Mouse (Mus musculus) liver, embryonic 13.5 days (tissue): ENCODE data around the gene Fam129c. TPM values are rescaled to one million over a fixed set of nuclear protein-coding genes. Genes with fewer than 3 reads are reported as not detected.

Experiments used
- ATAC-seq: fragments of 200-750 bp; cut with Nextera tagmentation; 2 replicates; pipeline ENCODE4 v1.8.0; 2017; ENCODE audit warnings: low read depth, mild to moderate bottlenecking, moderate number of reproducible peaks, moderate library complexity
- DNase-seq: peaks from one replicate; pipeline ENCODE4 v3.0.0; 2022
- H3K27ac ChIP-seq: fragments of 300-500 bp; sonication (generic); 2 replicates; pipeline ENCODE4 v1.5.1; 2015; ENCODE audit warnings: moderate library complexity, mild to moderate bottlenecking, inconsistent platforms
- H3K27me3 ChIP-seq: fragments of 300-500 bp; sonication (generic); 2 replicates; pipeline ENCODE4 v1.6.1; 2015; ENCODE audit warnings: mild to moderate bottlenecking, inconsistent platforms
- H3K36me3 ChIP-seq: fragments of 300-500 bp; sonication (generic); 2 replicates; pipeline ENCODE4 v1.6.1; 2015; ENCODE audit warnings: mild to moderate bottlenecking, inconsistent platforms
- H3K4me1 ChIP-seq: fragments of 300-500 bp; sonication (generic); replicated peaks from 2 replicates; pipeline ENCODE4 v1.6.1; 2015; ENCODE audit warnings: inconsistent platforms
- H3K4me2 ChIP-seq: fragments of 300-500 bp; sonication (generic); 2 replicates; pipeline ENCODE4 v1.6.1; 2015; ENCODE audit warnings: inconsistent platforms, mild to moderate bottlenecking, moderate library complexity
- H3K4me3 ChIP-seq: fragments of 300-500 bp; sonication (generic); replicated peaks from 2 replicates; pipeline ENCODE4 v1.5.1; 2015; ENCODE audit warnings: mild to moderate bottlenecking, inconsistent platforms
- H3K9ac ChIP-seq: fragments of 300-500 bp; sonication (generic); 2 replicates; pipeline ENCODE4 v1.6.1; 2015; ENCODE audit warnings: mild to moderate bottlenecking, inconsistent platforms
- H3K9me3 ChIP-seq: fragments of 300-500 bp; sonication (generic); replicated peaks from 2 replicates; pipeline ENCODE4 v1.6.1; 2016; ENCODE audit warnings: inconsistent platforms
- WGBS: fragments of 180-500 bp; shearing (Covaris S2); methylation state at CpG from one replicate; pipeline ENCODE4 v1.1.7; 2015; ENCODE audit not compliant: insufficient replicate concordance; 5-methylcytosine and 5-hydroxymethylcytosine counted together
- polyA plus RNA-seq: library from polyadenylated mRNA; unstranded; fragments of >200 nt; fragmentation: Nextera tagmentation; extraction: Ambion mirVana; gene quantifications from 2 replicates; pipeline ENCODE4 v1.2.1, GENCODE M21; 2015

Gene Fam129c
- polyA plus RNA-seq, 1 experiment from 2014 or later = 0.28 TPM

DNA sequence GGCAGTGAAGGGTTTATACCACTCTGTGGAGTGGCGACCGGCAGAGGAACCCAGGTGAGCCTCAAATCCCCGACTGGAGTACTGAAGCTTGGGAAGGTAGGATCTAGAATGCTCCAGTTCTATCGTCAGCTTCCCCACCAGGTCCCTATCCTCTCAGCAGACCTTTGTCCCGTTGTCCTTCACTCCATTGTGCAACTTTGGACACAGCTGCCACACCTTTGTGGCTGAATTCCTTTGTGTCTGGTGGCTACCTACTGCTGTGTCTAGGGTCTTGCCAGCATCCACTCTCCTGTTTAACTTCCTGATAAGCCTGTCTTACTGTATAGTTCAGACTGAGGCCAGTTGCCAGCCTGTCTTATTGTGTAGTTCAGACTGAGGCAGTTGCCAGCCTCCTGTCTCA is 14.7 kb downstream of the Fam129c start:
- no peak for ATAC-seq
- Histone ChIP-seq H3K36me3 (peaks cover 40% of the 10 kb centered on the region), H3K4me1 (peaks cover 49% of the 10 kb centered on the region), H3K9ac (peak overlapping the region; percentile 91), H3K27me3 (no peaks in the 10 kb centered on the region), H3K27ac (no peak overlapping the region), H3K4me3 (peak overlapping the region; percentile 89), H3K9me3 (no peaks in the 10 kb centered on the region), H3K4me2 (peak overlapping the region; percentile 99)
- 28% methylated on average over 5 of the region's 5 CpGs for WGBS
- DNase-seq = no peak

DNA sequence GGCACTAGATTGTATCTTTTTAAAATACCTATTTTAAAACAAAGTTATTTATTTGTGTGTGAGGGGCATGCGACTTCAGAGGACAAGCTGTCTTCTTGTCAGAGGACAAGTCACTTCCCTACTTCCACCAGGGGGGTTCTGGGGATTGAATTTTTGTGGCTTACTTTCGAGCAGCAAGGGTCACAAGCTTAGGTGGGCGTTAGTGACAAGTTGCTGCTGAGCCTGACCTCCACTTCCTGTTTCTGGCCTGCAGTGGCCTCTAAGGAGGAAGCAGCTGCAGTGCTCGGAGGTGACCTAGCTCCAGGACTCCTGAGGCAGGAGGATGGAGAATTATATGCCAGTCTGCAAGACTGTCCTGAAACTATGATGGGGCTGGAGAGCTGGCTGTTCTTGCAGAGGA is 16.0 kb downstream of the Fam129c start:
- no peak overlapping the region for H3K9ac ChIP-seq
- H3K36me3 ChIP-seq = peaks cover 52% of the 10 kb centered on the region
- no peak for ATAC-seq
- H3K4me3 ChIP-seq = no peak overlapping the region
- H3K4me1 ChIP-seq = peaks cover 49% of the 10 kb centered on the region
- no peak overlapping the region for H3K4me2 ChIP-seq
- no peaks in the 10 kb centered on the region for H3K27me3 ChIP-seq
- H3K27ac ChIP-seq = no peak overlapping the region
- 44% methylated on average over 4 of the region's 4 CpGs for WGBS
- H3K9me3 ChIP-seq = no peaks in the 10 kb centered on the region
- no peak for DNase-seq

DNA sequence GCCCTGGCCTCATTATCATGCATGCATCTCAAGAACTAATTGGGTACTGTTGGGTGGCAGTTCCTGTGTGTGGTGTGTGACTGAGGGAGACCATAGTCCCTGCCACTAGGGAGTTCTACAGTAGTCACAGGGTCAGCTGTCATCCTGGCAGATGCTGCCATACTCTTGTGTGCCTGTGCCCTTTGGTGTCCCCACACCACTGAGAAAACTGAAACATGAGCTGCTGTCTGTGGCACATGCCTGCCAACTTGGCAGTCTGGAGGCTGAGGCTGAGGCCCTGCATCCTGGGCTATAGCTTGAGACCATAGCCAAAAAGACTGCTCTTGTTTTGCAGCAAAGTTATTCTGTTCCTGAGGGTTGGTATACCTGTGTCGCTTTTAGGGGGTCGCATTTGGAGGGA is 22.3 kb downstream of the Fam129c start:
- no peak overlapping the region for H3K9ac ChIP-seq
- H3K27ac ChIP-seq = no peak overlapping the region
- DNase-seq (no peak), ATAC-seq (no peak)
- no peaks in the 10 kb centered on the region for H3K27me3 ChIP-seq
- no peak overlapping the region for H3K4me2 ChIP-seq
- 80% methylated on average over 2 of the region's 2 CpGs for WGBS
- H3K36me3 ChIP-seq = peaks cover 98% of the 10 kb centered on the region
- 0 out of 2 replicates have a peak, but pooled peaks cover 3% of the 10 kb centered on the region for H3K4me1 ChIP-seq
- peaks cover 15% of the 10 kb centered on the region for H3K9me3 ChIP-seq
- no peak overlapping the region for H3K4me3 ChIP-seq

DNA sequence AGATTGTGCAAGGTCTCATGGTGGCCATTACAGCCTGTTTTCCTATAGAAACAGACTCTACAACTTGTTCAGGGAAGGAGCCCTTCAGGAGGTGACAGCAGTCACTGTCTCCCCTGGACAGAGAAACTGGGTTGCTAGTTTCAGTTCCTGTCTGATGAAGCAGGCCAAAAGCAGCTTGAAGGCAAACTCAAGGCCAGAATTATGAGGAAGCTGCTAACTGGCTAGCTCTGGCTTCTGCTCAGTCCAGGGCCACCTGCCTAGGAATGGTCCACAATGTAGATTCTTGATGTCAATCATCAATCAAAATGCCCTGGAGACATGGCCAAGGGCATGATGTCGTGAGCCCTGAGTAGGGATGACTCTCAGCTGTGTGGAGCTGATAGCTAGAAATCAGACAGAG is 27.6 kb downstream of the Fam129c start:
- Histone ChIP-seq H3K4me2 (no peak overlapping the region), H3K27me3 (peaks cover 9% of the 10 kb centered on the region), H3K9ac (no peak overlapping the region), H3K4me3 (no peak overlapping the region), H3K27ac (no peak overlapping the region), H3K9me3 (peaks cover 15% of the 10 kb centered on the region), H3K36me3 (peaks cover 55% of the 10 kb centered on the region), H3K4me1 (peaks cover 28% of the 10 kb centered on the region)
- DNase-seq = no peak
- WGBS = 73% methylated on average over 1 of the region's 1 CpGs
- ATAC-seq = no peak

DNA sequence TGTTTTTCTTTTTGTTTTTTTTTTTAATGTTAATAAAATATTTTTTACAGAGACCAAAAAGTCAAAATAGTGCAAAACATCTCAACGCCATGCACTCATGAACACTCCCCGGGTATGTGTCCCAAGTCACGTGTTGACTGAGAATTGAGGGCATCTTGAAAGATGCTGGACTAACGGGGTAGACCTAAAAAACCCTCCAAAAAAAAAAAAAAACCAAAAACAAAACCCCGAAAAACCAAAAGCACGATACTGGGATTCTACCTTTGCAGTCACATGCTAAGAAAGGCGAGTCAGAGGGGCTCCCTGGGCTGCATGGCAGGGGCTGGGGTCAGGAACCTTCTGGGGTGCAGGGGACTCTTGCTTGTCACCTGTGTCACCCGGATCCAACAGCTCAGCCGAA is 29.3 kb downstream of the Fam129c start:
- Histone ChIP-seq H3K4me2 (no peak overlapping the region), H3K9ac (no peak overlapping the region), H3K36me3 (peaks cover 38% of the 10 kb centered on the region), H3K27ac (no peak overlapping the region), H3K27me3 (peaks cover 25% of the 10 kb centered on the region), H3K4me3 (no peak overlapping the region), H3K4me1 (peaks cover 33% of the 10 kb centered on the region), H3K9me3 (peaks cover 13% of the 10 kb centered on the region)
- DNase-seq (no peak), ATAC-seq (no peak)
- 70% methylated on average over 9 of the region's 9 CpGs for WGBS

DNA sequence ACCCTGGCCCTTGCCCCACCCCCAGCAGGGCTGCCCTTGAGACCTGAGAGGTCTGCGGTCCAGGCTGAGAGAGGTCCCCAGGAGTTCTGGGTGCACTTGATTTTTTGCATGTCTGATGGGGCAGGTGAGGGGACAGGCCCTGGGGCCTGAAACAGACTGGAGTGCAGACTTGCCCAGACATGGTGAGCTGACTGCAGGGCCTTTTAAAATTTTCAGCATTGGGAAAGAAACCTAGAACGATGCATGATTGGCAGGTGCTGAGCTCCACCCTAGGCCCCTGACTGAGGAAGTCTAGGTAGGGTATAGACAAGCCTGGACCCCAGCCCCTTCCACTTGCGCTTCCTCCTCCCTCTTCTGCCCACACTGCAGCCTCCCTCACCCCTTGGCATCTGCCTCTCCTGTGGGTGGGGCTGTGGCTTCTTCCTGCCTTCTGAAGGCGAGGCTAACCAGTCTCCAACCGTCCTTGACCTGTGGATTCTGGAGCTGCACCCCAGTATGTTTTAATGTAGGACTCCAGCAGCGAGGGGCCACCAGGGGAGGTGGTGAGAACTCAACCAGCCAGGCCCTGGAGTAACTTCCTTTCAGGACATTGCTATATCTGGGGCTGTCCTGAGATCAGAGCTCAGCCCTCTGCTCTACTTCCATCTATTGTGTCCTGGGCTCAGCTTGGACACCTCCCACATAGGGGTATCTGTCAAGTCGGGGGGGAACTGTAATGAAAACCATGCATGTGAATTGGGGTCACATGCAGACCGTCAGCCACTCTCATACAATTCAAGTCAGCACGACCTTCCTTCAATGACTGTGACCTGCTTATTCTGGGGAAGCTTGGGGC is 30.0 kb downstream of the Fam129c start:
- Histone ChIP-seq H3K27me3 (peaks cover 29% of the 10 kb centered on the region), H3K9me3 (peaks cover 6% of the 10 kb centered on the region), H3K4me1 (peaks cover 34% of the 10 kb centered on the region), H3K9ac (no peak overlapping the region), H3K36me3 (peaks cover 31% of the 10 kb centered on the region), H3K4me2 (no peak overlapping the region), H3K27ac (peak overlapping the region; percentile 26; the same call in 1 of the 2 replicates), H3K4me3 (no peak overlapping the region)
- DNase-seq (no peak), ATAC-seq (no peak)
- 31% methylated on average over 9 of the region's 9 CpGs for WGBS

DNA sequence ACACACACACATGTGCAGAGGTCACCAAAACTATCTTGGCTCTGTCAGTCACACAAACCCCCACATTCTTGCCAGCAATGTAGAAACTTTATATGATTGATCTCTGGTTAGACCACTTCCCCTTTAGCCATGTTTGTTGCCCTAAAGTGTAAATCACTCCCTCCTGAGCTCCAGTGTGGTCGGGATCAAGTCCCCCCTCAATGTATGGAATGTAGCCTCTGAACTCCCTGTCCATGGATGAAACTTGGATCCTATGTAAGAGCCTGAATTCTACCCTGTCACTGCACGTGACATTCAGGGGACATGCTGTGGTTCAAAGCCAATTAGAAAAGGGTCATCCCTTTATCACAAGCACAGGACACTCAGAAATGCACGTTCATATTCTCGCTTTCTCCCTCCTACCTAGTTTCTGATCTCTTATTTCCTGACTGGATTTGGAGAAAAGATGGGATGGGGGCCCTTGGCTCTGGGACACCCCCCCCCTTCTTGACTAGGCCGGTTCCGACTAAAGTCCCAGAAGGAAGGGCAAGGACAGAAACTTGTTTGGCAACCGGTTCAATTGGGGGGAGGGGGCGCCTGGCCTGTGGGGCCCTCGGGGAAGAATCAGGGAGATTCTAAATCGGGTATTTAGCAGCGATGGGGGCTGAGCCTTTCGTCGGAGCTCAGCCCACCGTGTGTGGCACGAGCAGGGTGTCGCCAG is 31.1 kb downstream of the Fam129c start:
- peak overlapping the region; percentile 69 for H3K9ac ChIP-seq
- ATAC-seq (no peak), DNase-seq (no peak)
- H3K4me3 ChIP-seq = peak overlapping the region; percentile 62
- H3K36me3 ChIP-seq = peaks cover 20% of the 10 kb centered on the region
- WGBS = 5% methylated on average over 16 of the region's 16 CpGs
- H3K4me1 ChIP-seq = peaks cover 38% of the 10 kb centered on the region
- H3K4me2 ChIP-seq = peak overlapping the region; percentile 87
- peaks cover 39% of the 10 kb centered on the region for H3K27me3 ChIP-seq
- no peaks in the 10 kb centered on the region for H3K9me3 ChIP-seq
- H3K27ac ChIP-seq = peak overlapping the region; percentile 13; the same call in 1 of the 2 replicates

DNA sequence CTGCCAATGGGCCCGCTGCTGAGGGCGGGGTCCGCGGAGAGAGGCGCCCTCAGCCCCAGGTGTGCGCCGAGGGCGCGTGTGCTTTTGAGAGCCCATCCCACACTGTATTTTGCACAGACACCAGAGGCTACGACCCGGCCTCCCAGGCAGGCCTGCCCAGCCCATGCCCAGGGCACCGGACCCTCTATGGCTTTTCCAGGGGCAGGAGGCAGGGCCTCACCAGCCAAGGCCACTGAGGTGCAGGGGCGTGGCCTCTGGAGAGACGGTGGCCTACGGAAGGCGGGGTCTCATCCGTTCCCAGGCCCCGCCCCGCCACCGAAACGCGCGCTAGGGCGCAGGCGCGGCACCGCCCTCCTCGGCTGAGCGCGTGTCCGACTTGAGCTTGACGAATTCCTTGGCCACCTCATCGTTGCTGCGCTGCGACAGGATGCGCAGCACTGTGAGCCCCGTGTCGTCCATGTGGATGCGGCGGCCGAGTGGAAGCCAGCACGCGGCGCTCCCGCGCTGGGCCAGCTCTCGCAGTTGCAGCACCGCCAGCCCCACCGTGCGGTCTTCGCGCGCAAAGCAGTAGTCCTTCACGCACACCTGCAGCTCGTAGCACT is 31.7 kb downstream of the Fam129c start:
- peak; percentile 90 for DNase-seq
- Histone ChIP-seq H3K4me3 (peak overlapping the region; percentile 62), H3K4me1 (peaks cover 44% of the 10 kb centered on the region), H3K4me2 (peak overlapping the region; percentile 87), H3K27me3 (peaks cover 45% of the 10 kb centered on the region), H3K9ac (peak overlapping the region; percentile 69), H3K9me3 (no peaks in the 10 kb centered on the region), H3K27ac (peak overlapping the region; percentile 13; the same call in 1 of the 2 replicates), H3K36me3 (peaks cover 14% of the 10 kb centered on the region)
- WGBS = under 1% methylated on average over 55 of the region's 55 CpGs
- peak; percentile 78 for ATAC-seq

DNA sequence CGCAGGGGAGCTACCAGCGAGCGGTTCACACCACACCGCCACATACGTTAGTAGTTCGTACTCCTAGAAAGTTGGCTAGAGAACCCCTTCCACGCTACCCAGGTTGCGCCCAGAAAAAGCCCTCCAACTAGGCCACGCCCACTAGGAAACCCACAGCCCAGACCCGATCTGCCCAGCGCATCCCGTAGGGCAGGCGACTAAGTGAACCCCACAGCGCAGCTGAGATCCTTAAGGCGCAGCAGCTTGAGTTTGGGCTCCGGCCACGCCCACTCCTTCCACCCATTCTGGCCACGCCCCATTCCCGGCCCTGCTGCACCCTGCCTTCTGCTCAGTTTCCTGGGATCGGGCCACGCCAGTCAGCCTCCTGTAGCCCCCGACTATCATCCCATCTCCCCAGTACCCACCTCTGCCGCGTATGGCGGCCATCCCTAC is 32.3 kb downstream of the Fam129c start:
- DNase-seq (peak; percentile 53), ATAC-seq (peak; percentile 19)
- Histone ChIP-seq H3K4me2 (peak overlapping the region; percentile 87), H3K4me3 (peak overlapping the region; percentile 62), H3K27ac (no peak overlapping the region), H3K9me3 (no peaks in the 10 kb centered on the region), H3K36me3 (peaks cover 8% of the 10 kb centered on the region), H3K27me3 (peaks cover 51% of the 10 kb centered on the region), H3K4me1 (peaks cover 50% of the 10 kb centered on the region), H3K9ac (no peak overlapping the region)
- WGBS = 6% methylated on average over 25 of the region's 25 CpGs

DNA sequence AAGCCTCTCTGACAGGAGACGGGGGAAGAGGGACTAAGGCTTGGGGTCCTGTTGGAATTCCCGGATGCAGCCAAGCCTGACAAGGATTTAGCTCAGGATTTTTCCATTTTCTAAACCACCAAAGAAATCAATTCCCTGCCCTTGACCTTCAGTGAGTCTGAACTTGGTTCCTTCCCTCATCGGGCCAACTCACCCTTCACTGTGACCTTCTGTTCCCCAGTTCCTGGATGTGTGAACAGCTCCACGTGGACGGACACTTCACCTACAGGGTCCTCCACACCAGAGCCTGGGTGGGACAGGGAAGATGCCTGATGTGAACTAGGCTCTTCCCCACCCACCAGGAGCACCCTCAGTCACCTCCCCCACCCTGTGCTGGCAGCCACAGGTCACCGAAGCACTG is 33.3 kb downstream of the Fam129c start:
- 66% methylated on average over 6 of the region's 6 CpGs for WGBS
- H3K36me3 ChIP-seq = peaks cover 3% of the 10 kb centered on the region; the same call in 1 of the 2 replicates
- ATAC-seq (no peak), DNase-seq (no peak)
- no peak overlapping the region for H3K4me3 ChIP-seq
- H3K9me3 ChIP-seq = no peaks in the 10 kb centered on the region
- H3K4me1 ChIP-seq = peaks cover 51% of the 10 kb centered on the region
- H3K27me3 ChIP-seq = peaks cover 61% of the 10 kb centered on the region
- no peak overlapping the region for H3K27ac ChIP-seq
- H3K4me2 ChIP-seq = no peak overlapping the region
- H3K9ac ChIP-seq = no peak overlapping the region

DNA sequence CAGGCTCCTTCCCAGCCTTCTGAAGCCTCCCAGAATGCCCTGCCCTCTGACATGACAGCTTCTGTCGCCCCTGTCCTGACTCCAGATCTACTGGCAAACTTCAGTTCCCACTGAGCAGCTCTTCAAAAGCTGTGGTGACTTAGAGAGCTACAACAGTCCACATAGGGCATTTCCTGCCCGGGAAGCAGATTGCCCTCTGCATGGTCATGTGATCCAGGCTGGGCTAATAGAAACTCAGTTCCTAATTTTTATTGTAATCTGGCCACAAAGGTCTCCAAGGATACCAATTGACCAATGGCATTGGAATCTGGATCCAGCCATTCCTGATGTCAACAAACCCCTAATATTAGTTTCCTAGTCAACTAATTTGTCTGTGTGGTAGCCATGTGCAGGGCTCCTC is 34.4 kb downstream of the Fam129c start:
- Histone ChIP-seq H3K36me3 (no peaks in the 10 kb centered on the region), H3K4me1 (peaks cover 51% of the 10 kb centered on the region), H3K27me3 (peaks cover 68% of the 10 kb centered on the region), H3K9me3 (no peaks in the 10 kb centered on the region), H3K9ac (no peak overlapping the region), H3K27ac (no peak overlapping the region), H3K4me2 (no peak overlapping the region), H3K4me3 (no peak overlapping the region)
- no peak for DNase-seq
- WGBS = 39% methylated on average over 2 of the region's 2 CpGs
- ATAC-seq = no peak
